Mouse (Mus musculus) embryo, embryonic 11.5 days (tissue): ENCODE results near the gene Tgfbrap1.
"Not testable (repeated sequence)": the region's sequence is repeated elsewhere in the genome, so short reads cannot be mapped to it uniquely, and the experiment has no call there.

ENCODE experiments used
- DNase-seq: peaks from one replicate; pipeline ENCODE4 v3.0.0-alpha.2; 2012; ENCODE audit warnings: low read depth, low spot score

Gene Tgfbrap1

DNA sequence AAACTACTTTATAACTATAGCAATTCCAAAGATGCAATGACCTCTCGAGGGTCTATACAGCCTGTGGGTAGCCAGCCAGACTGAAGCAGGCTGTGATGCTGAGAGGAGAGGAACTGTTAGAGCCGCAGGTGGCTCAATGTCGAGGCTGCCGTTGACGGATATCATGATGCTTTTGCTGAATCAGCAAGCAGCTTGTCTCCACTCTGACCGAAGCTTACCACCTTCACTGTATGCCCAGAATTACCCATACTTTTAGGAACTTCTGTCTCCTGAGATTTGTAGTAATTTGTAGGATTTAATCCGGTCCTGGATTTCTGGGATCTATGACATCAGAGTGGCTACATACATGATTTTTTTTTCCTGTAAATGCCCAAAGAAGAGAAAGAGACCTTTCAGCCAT lies 62.4 kb downstream of the Tgfbrap1 start:
- DNase-seq = no peak

DNA sequence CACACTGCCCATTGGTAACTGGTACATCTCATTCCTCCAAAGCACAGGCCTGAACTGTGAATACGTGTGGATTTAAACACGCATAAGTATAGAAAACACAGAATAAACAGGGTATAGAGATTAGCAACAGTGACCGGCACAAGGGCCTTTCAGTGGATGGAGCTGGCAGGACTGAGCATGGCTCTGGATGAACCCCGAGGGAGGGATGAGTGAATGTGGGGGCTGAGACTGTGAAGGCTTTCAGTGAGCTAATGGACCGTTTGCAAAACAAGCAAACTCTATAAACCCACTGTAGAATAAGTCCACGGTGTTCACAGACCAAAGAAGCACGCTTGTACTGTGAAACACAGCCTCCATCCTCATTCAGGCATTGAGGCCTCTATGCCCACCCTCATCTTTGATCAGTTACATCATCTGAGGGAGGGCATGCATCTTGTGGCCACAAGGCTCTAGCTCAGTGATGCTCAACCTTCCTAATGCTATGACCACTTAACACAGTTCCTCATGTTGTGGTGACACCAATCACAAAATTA lies 83.2 kb downstream of the Tgfbrap1 start:
- not testable (repeated sequence) for DNase-seq

DNA sequence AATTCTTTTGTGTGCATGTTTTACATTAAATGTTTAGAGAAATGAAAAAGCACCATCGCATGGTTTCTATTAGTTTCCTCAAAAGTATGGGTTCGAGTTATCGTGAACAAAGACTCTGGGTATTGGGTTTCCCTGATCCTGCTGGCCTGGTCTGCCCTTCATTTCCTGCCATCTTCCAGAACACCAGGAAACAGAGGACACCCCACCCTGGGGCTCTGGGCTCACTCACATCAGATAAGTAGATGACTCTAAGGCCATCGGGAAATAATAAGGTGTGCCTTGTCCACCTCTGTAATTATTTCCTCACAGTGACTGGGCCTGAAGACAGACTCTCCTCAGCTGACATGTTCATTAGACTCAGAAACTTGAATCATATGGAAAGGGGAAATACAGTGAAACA lies 88.0 kb downstream of the Tgfbrap1 start:
- no peak for DNase-seq

DNA sequence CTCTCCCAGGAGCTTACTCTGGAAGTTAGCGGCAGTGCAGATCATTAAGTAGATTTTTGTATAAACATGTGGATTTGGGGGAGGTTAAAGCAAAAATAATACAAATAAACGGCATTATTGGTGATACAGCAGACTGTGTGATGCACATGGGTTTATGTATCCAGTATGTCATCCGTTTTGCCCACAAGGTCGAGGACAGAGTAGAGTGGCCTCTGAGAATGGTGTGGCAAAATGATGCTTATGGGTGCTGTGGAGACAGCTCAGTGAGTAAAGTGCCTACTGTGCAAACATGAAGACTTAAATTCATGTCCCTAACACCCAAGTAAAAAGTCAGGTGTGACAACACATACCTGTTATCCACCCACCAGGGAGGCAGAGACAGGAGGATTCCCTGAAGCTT lies 91.9 kb downstream of the Tgfbrap1 start:
- no peak for DNase-seq

DNA sequence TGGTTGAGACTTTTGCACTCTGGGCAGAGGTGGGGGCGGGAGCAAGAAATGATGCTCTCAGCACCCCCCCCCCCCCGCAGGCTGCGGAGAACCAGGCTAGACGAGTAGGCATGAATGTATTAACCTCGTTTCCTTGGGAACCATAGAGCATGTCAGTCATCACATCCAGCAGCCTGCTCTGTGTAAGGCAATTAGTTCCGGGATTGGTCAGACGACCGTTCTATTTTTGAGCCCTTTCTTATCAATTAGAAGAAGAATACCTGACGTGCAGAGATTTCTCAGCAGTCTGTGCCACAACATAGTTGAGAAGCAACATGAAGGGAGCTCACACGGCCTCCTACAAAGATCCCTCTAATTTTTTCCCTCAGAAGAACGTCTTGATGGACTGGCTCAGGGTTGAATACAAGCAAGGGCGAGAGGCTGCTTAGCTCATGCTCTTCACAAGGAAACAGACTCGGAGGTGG lies 92.4 kb downstream of the Tgfbrap1 start:
- no peak for DNase-seq
